Mouse (Mus musculus): ENCODE data around the gene Izumo1. TPM values are rescaled to one million over a fixed set of nuclear protein-coding genes. Genes with fewer than 3 reads are reported as not detected.

Izumo1 gene
- polyA plus RNA-seq, 1 experiment from 2014 or later: 0.08 TPM

DNA sequence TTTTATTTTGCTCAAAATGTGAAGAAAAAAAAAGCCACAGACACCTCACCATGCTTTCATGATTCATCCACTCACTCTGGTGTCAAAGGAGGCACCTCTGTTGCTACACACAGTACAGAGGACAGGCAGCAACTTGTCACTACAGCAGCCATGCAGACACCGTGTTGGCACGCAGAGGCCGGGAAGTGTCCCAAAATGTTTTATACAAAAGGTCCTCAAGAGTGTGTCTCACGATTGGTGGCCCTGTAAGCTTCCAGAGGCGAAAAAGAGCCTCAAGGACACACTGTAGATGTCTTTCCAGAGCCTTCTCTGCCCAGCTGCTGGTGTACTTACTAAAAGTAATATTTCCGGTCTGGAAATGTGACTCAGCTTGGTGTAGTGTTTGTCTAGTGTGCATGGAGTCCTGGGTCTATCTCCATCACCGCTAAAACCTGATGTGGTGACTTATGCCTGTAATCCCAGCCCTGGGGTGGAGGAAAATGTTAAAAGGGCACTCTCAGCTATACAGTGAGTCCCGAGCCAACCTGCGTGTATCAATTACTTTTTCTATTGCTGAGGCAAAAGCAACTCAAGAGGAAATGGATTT lies 15.8 kb upstream of the Izumo1 start:
- Histone ChIP-seq H3K27me3 (ENCODE audit: control insufficient read depth, insufficient read depth, low read length) (no peaks in the 10 kb centered on the region), H3K4me2 (replicated peaks; ENCODE audit: low read depth) (no peak overlapping the region; the same call in 1 of the 2 replicates), H3K36me3 (ENCODE audit: control insufficient read depth, insufficient read depth, low read length) (no peaks in the 10 kb centered on the region), H3K4me3 (ENCODE audit: low read depth, low read length) (no peak overlapping the region), H3K27ac (replicated peaks) (peak overlapping the region; percentile 81), H3K9me3 (ENCODE audit: control insufficient read depth, low read length) (no peaks in the 10 kb centered on the region), H3K9ac (ENCODE audit: low read length) (no peak overlapping the region), H3K4me1 (replicated peaks; ENCODE audit: control insufficient read depth, insufficient read depth) (no peaks in the 10 kb centered on the region)
- peak; percentile 82 for ATAC-seq (ENCODE audit: low FRiP score, low TSS enrichment)
- TF ChIP-seq CTCF (IDR thresholded peaks at IDR 0.05; ENCODE audit: low read depth) (no peak), EP300 (optimal IDR thresholded peaks at IDR 0.05) (no peak)
- WGBS: 53% methylated on average over 9 of the region's 9 CpGs
- no peak for DNase-seq (ENCODE audit: low spot score)

DNA sequence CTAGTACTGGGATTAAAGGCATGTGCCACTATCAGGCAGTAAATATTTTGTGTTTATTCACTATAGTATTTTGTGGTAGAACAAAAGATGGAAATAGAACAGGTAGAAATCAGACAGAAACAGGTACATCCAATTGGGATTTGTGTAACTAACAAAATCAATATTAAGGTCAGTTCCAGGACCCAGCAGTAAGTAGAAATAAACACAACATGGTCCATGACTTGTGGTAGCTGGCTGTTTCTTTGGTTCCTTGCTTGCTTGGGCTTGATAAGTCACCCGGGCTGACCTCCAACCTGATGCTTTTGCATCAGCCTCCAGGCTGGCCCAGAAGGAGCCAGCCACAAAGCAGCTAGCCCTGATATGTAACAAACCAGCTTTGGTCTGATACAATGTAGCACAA lies 12.1 kb upstream of the Izumo1 start:
- 48% methylated on average over 1 of the region's 1 CpGs for WGBS
- no peak overlapping the region for H3K4me2 ChIP-seq (replicated peaks; ENCODE audit: low read depth)
- H3K4me1 ChIP-seq (replicated peaks; ENCODE audit: control insufficient read depth, insufficient read depth): no peaks in the 10 kb centered on the region
- ATAC-seq (ENCODE audit: low FRiP score, low TSS enrichment): no peak
- TF ChIP-seq CTCF (IDR thresholded peaks at IDR 0.05; ENCODE audit: low read depth) (no peak), EP300 (optimal IDR thresholded peaks at IDR 0.05) (no peak)
- H3K27me3 ChIP-seq (ENCODE audit: control insufficient read depth, insufficient read depth, low read length): no peaks in the 10 kb centered on the region
- no peak overlapping the region for H3K9ac ChIP-seq (ENCODE audit: low read length)
- H3K36me3 ChIP-seq (ENCODE audit: control insufficient read depth, insufficient read depth, low read length): no peaks in the 10 kb centered on the region
- no peak overlapping the region for H3K27ac ChIP-seq (replicated peaks)
- no peak for DNase-seq (ENCODE audit: low spot score)
- H3K9me3 ChIP-seq (ENCODE audit: control insufficient read depth, low read length): no peaks in the 10 kb centered on the region
- H3K4me3 ChIP-seq (ENCODE audit: low read depth, low read length): no peak overlapping the region

DNA sequence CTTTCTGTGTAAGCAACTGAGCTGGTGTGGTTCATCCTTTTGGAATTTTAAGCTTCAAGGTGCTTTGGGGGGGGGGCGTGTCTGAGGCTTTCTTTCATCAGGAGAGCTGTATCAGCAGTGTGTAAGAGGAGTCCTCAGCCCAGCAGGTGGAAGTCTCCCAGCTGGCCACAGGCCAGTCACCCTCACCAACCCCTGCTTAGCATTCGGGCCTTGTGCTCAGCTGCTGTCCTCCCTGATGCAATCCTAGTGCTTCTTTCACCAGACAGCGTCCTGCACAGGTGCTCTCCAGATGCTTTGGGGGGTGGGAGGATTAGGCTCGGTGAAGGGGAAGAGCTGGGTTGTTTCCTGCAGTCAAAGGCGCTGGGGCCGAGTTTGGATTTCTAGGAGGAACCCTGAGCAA lies 5.3 kb upstream of the Izumo1 start:
- Histone ChIP-seq H3K27me3 (ENCODE audit: control insufficient read depth, insufficient read depth, low read length) (no peaks in the 10 kb centered on the region), H3K9me3 (ENCODE audit: control insufficient read depth, low read length) (no peaks in the 10 kb centered on the region), H3K4me3 (ENCODE audit: low read depth, low read length) (no peak overlapping the region), H3K27ac (replicated peaks) (0 out of 2 replicates have a peak overlapping the region, but pooled peaks have one; percentile 58), H3K36me3 (ENCODE audit: control insufficient read depth, insufficient read depth, low read length) (no peaks in the 10 kb centered on the region), H3K4me2 (replicated peaks; ENCODE audit: low read depth) (no peak overlapping the region), H3K4me1 (replicated peaks; ENCODE audit: control insufficient read depth, insufficient read depth) (no peaks in the 10 kb centered on the region), H3K9ac (ENCODE audit: low read length) (no peak overlapping the region)
- TF ChIP-seq CTCF (IDR thresholded peaks at IDR 0.05; ENCODE audit: low read depth) (no peak), EP300 (optimal IDR thresholded peaks at IDR 0.05) (no peak)
- ATAC-seq (ENCODE audit: low FRiP score, low TSS enrichment) (peak; percentile 35; the same call in 1 of the 2 replicates), DNase-seq (ENCODE audit: low spot score) (no peak)
- WGBS: 44% methylated on average over 6 of the region's 6 CpGs

DNA sequence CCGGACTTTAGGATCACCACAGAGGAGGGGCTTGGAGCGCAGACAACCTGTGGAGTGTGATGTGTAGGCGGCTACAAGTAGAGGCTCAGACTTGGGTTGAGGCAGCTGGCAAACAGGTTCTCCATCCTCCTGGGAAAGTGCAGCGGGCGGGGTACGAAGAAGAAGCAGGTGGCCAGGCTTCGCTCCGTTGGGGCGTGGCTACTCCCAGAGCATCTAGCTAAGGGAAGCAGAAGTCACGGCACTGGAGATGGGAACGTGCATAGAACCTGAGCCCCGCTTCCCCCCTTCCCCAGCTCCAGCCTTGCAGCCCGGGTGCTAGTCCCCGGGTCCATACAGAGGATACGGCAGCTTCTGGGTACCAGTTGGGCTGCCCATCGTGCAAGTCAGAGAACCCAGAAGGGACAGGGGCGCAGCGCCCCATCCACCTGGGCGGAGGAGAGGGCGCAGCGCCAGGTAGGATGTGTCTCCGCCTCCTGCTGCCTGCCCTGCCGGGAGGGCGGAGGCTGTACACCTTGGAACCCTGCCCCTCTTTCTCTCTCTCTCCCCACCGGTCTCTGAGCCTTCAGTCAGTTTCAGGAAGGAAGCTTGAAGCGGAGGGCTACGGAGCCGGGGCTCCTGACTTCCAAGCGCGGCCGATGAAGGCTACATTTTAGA lies 4.4 kb upstream of the Izumo1 start, which contains the start of gene Fut1:
Gene Fut1, plus strand, starts transcription at position 248 of the 654 bp plus-strand sequence.
- Histone ChIP-seq H3K4me1 (replicated peaks; ENCODE audit: control insufficient read depth, insufficient read depth) (no peaks in the 10 kb centered on the region), H3K4me3 (ENCODE audit: low read depth, low read length) (peak within 1 kb of the TSS; percentile 8; the same call in 1 of the 2 replicates), H3K27ac (replicated peaks) (peak within 1 kb of the TSS; percentile 71), H3K36me3 (ENCODE audit: control insufficient read depth, insufficient read depth, low read length) (no peaks in the 10 kb centered on the region), H3K27me3 (ENCODE audit: control insufficient read depth, insufficient read depth, low read length) (no peaks in the 10 kb centered on the region), H3K4me2 (replicated peaks; ENCODE audit: low read depth) (peak within 1 kb of the TSS; percentile 44), H3K9ac (ENCODE audit: low read length) (peak within 1 kb of the TSS; percentile 31; the same call in 1 of the 2 replicates), H3K9me3 (ENCODE audit: control insufficient read depth, low read length) (no peaks in the 10 kb centered on the region)
- WGBS: 5% methylated on average over 29 of the region's 31 CpGs
- DNase-seq (ENCODE audit: low spot score) (peak; percentile 63), ATAC-seq (ENCODE audit: low FRiP score, low TSS enrichment) (peak; percentile 53)
- TF ChIP-seq CTCF (IDR thresholded peaks at IDR 0.05; ENCODE audit: low read depth): no peak
- no peak for TF ChIP-seq EP300 (optimal IDR thresholded peaks at IDR 0.05)

DNA sequence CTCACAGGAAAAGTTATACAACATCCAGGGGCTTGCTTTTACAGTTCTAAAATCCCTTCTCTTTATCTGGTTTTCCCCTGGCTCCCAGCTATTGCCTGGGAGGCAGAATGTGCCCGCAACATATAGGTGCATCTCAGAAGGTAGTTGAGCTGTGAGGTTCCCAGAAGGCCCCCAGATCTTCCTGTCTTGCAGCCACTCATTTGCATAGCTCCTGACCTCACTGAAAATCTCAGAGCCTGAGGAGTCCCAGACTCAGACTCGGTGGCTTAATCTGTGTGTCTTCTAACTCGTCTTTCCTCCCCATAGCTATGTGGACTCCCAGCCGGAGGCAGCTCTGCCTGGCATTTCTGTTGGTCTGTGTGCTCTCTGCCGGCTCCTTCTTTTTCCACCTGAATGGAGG lies 3.3 kb upstream of the Izumo1 start:
- 86% methylated on average over 5 of the region's 5 CpGs for WGBS
- H3K4me2 ChIP-seq (replicated peaks; ENCODE audit: low read depth): no peak overlapping the region
- no peak overlapping the region for H3K9ac ChIP-seq (ENCODE audit: low read length)
- no peaks in the 10 kb centered on the region for H3K9me3 ChIP-seq (ENCODE audit: control insufficient read depth, low read length)
- H3K4me3 ChIP-seq (ENCODE audit: low read depth, low read length): no peak overlapping the region
- ATAC-seq (ENCODE audit: low FRiP score, low TSS enrichment) (no peak), DNase-seq (ENCODE audit: low spot score) (no peak)
- TF ChIP-seq EP300 (optimal IDR thresholded peaks at IDR 0.05) (no peak), CTCF (IDR thresholded peaks at IDR 0.05; ENCODE audit: low read depth) (no peak)
- H3K27me3 ChIP-seq (ENCODE audit: control insufficient read depth, insufficient read depth, low read length): no peaks in the 10 kb centered on the region
- no peak overlapping the region for H3K27ac ChIP-seq (replicated peaks)
- H3K36me3 ChIP-seq (ENCODE audit: control insufficient read depth, insufficient read depth, low read length): no peaks in the 10 kb centered on the region
- H3K4me1 ChIP-seq (replicated peaks; ENCODE audit: control insufficient read depth, insufficient read depth): no peaks in the 10 kb centered on the region

DNA sequence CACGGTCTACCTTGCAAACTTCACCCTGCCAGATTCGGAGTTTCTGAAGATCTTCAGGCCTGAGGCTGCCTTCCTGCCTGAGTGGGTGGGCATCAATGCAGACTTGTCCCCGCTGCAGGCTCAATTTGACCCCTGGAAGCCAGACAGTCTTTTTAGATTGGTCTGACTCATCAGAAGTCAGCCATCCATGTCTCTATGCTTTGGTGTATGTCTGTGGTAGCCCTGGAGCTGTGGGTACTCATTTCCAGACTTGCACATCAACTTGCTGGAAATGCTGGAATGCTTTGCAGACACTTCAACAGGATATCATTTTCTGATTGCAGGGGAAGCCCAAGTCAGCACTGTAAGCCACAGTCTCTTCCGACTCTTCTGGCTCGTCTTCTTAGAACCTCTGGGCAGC lies 2.0 kb upstream of the Izumo1 start:
- TF ChIP-seq EP300 (optimal IDR thresholded peaks at IDR 0.05) (no peak), CTCF (IDR thresholded peaks at IDR 0.05; ENCODE audit: low read depth) (no peak)

More for the DNA sequence above, 2.0 kb upstream of the Izumo1 start:
- no peaks in the 10 kb centered on the region for H3K9me3 ChIP-seq (ENCODE audit: control insufficient read depth, low read length)
- ATAC-seq (ENCODE audit: low FRiP score, low TSS enrichment) (no peak), DNase-seq (ENCODE audit: low spot score) (no peak)
- H3K27me3 ChIP-seq (ENCODE audit: control insufficient read depth, insufficient read depth, low read length): no peaks in the 10 kb centered on the region
- H3K36me3 ChIP-seq (ENCODE audit: control insufficient read depth, insufficient read depth, low read length): no peaks in the 10 kb centered on the region
- no peak overlapping the region for H3K27ac ChIP-seq (replicated peaks)
- no peak overlapping the region for H3K9ac ChIP-seq (ENCODE audit: low read length)
- H3K4me1 ChIP-seq (replicated peaks; ENCODE audit: control insufficient read depth, insufficient read depth): no peaks in the 10 kb centered on the region
- H3K4me3 ChIP-seq (ENCODE audit: low read depth, low read length): no peak overlapping the region
- H3K4me2 ChIP-seq (replicated peaks; ENCODE audit: low read depth): no peak overlapping the region
- WGBS: 86% methylated on average over 5 of the region's 5 CpGs

Measured in stomach, postnatal 0 days (tissue).